28 mouse cellular contexts compared by ENCODE assay signal in genomic region chr11:6764186-6764585, GRCm38 (mm10).
"Had no signal": no experiment of that assay in that cellular context is flagged by ENCODE, and none has a peak within 500 bp of the region (broad histone marks: within the 10 kb centered on the region; RNA-seq: fewer than 3 reads in every experiment).

No protein-coding gene starts in this region.

- DNase-seq: left cerebral cortex, postnatal 4 days; liver; liver, embryonic 13.5 days; liver, postnatal 0 days; lung, adult 18-20 months; lung, adult 2 months; lung, embryonic 14.5 days; lung, postnatal 10 days; lung, postnatal 14 days; lung, postnatal 36 days; lung, postnatal 4 days; midbrain, embryonic 14.5 days had no signal

- H3K27me3 ChIP-seq: limb, embryonic 12.5 days; limb, embryonic 13.5 days; limb, embryonic 15.5 days; liver, embryonic 12.5 days; liver, embryonic 13.5 days; liver, embryonic 15.5 days; lung, embryonic 15.5 days; midbrain, embryonic 15.5 days had no signal

- H3K27ac ChIP-seq: left cerebral cortex, adult 2 months; limb, embryonic 10.5 days; limb, embryonic 12.5 days; limb, embryonic 13.5 days; limb, embryonic 15.5 days; liver, embryonic 12.5 days; liver, embryonic 13.5 days; liver, embryonic 14.5 days; liver, embryonic 15.5 days; lung, embryonic 15.5 days; macrophage; midbrain, embryonic 10.5 days; midbrain, embryonic 12.5 days; midbrain, embryonic 13.5 days; midbrain, embryonic 15.5 days had no signal

- H3K9ac ChIP-seq: limb, embryonic 12.5 days; limb, embryonic 13.5 days; limb, embryonic 15.5 days; liver, embryonic 12.5 days; liver, embryonic 13.5 days; liver, embryonic 14.5 days; liver, embryonic 15.5 days; liver, postnatal 0 days; lung, embryonic 14.5 days; lung, embryonic 15.5 days; midbrain, embryonic 12.5 days; midbrain, embryonic 13.5 days; midbrain, embryonic 15.5 days had no signal

- H3K4me3 ChIP-seq: left cerebral cortex, adult 2 months; limb, embryonic 10.5 days; limb, embryonic 12.5 days; limb, embryonic 13.5 days; limb, embryonic 15.5 days; liver, embryonic 12.5 days; liver, embryonic 13.5 days; liver, embryonic 15.5 days; lung, embryonic 15.5 days; megakaryocyte, embryonic 14.5 days; midbrain, embryonic 10.5 days; midbrain, embryonic 12.5 days; midbrain, embryonic 13.5 days; midbrain, embryonic 15.5 days; myocyte had no signal

- H3K36me3 ChIP-seq: limb, embryonic 10.5 days; limb, embryonic 12.5 days; limb, embryonic 13.5 days; limb, embryonic 15.5 days; liver, embryonic 12.5 days; liver, embryonic 13.5 days; liver, embryonic 15.5 days; lung, embryonic 15.5 days; midbrain, embryonic 10.5 days; midbrain, embryonic 12.5 days; midbrain, embryonic 13.5 days; midbrain, embryonic 15.5 days had no signal

- H3K4me1 ChIP-seq: limb, embryonic 10.5 days; limb, embryonic 15.5 days; liver, embryonic 12.5 days; liver, embryonic 13.5 days; liver, embryonic 15.5 days; lung, embryonic 15.5 days; midbrain, embryonic 10.5 days; midbrain, embryonic 12.5 days had no signal
